7 mouse cellular contexts compared by ENCODE assay signal in genomic region chr11:72411093-72411921, GRCm38 (mm10). TPM values are rescaled to one million over a fixed set of nuclear protein-coding genes. Genes with fewer than 3 reads are reported as not detected.
DNase-seq lines count a peak whose midpoint lies in the region; ATAC-seq and TF ChIP-seq lines count a peak whose summit lies in the region.

Gene Smtnl2 (minus strand): TSS chr11:72411713.

- no peak for TF ChIP-seq EP300 in stomach, postnatal 0 days (optimal IDR thresholded peaks at IDR 0.05)

- no peaks in the 10 kb centered on the region for H3K36me3 ChIP-seq in embryonic facial prominence, embryonic 14.5 days (ENCODE audit: control insufficient read depth, insufficient read depth, low read length)
- H3K36me3 ChIP-seq in heart, embryonic 10.5 days, result no peaks in the 10 kb centered on the region
- H3K36me3 ChIP-seq in liver, embryonic 13.5 days, result no peaks in the 10 kb centered on the region
- no peaks in the 10 kb centered on the region for H3K36me3 ChIP-seq in neural tube, embryonic 11.5 days (ENCODE audit: control insufficient read depth, insufficient read depth, low read length)
- H3K36me3 ChIP-seq in stomach, postnatal 0 days (ENCODE audit: control insufficient read depth, insufficient read depth, low read length), result no peaks in the 10 kb centered on the region

- TF ChIP-seq CTCF in stomach, postnatal 0 days (IDR thresholded peaks at IDR 0.05; ENCODE audit: low read depth), result peak; percentile 67

- peak within 1 kb of the TSS; percentile 73 for H3K9ac ChIP-seq in embryonic facial prominence, embryonic 14.5 days (ENCODE audit: low read depth, low read length)
- H3K9ac ChIP-seq in liver, embryonic 13.5 days, result peak within 1 kb of the TSS; percentile 69
- H3K9ac ChIP-seq in neural tube, embryonic 11.5 days (ENCODE audit: low read length), result peak within 1 kb of the TSS; percentile 58
- peak within 1 kb of the TSS; percentile 64 for H3K9ac ChIP-seq in stomach, postnatal 0 days (ENCODE audit: low read length)

- under 1% methylated on average over 34 of the region's 86 CpGs for WGBS in embryonic facial prominence, embryonic 14.5 days
- under 1% methylated on average over 84 of the region's 86 CpGs for WGBS in heart, embryonic 10.5 days
- WGBS in liver, embryonic 13.5 days (ENCODE audit: insufficient replicate concordance), result under 1% methylated on average over 78 of the region's 86 CpGs
- WGBS in neural tube, embryonic 11.5 days, result under 1% methylated on average over 85 of the region's 86 CpGs
- WGBS in stomach, postnatal 0 days, result under 1% methylated on average over 79 of the region's 86 CpGs

- peak within 1 kb of the TSS; percentile 62 for H3K4me3 ChIP-seq in embryonic facial prominence, embryonic 14.5 days (ENCODE audit: low read depth, low read length)
- H3K4me3 ChIP-seq in heart, embryonic 10.5 days, result peak within 1 kb of the TSS; percentile 96
- H3K4me3 ChIP-seq in liver, embryonic 13.5 days (replicated peaks), result peak within 1 kb of the TSS; percentile 66
- peak within 1 kb of the TSS; percentile 59 for H3K4me3 ChIP-seq in neural tube, embryonic 11.5 days (ENCODE audit: low read depth, low read length)
- peak within 1 kb of the TSS; percentile 60 for H3K4me3 ChIP-seq in stomach, postnatal 0 days (ENCODE audit: low read depth, low read length)

- H3K4me1 ChIP-seq in embryonic facial prominence, embryonic 14.5 days (ENCODE audit: control insufficient read depth, insufficient read depth, low read length), result peaks cover 7% of the 10 kb centered on the region; the same call in 1 of the 2 replicates
- H3K4me1 ChIP-seq in heart, embryonic 10.5 days, result peaks cover 95% of the 10 kb centered on the region
- H3K4me1 ChIP-seq in liver, embryonic 13.5 days (replicated peaks), result peaks cover 69% of the 10 kb centered on the region
- H3K4me1 ChIP-seq in neural tube, embryonic 11.5 days (ENCODE audit: control insufficient read depth, insufficient read depth, low read length), result peaks cover 11% of the 10 kb centered on the region
- H3K4me1 ChIP-seq in stomach, postnatal 0 days (replicated peaks; ENCODE audit: control insufficient read depth, insufficient read depth), result peaks cover 3% of the 10 kb centered on the region

- H3K27me3 ChIP-seq in embryonic facial prominence, embryonic 14.5 days (replicated peaks; ENCODE audit: control insufficient read depth, insufficient read depth, low read length), result 0 out of 2 replicates have a peak, but pooled peaks cover 8% of the 10 kb centered on the region
- no peaks in the 10 kb centered on the region for H3K27me3 ChIP-seq in heart, embryonic 10.5 days (ENCODE audit: insufficient read depth, poor library complexity, severe bottlenecking)
- peaks cover 50% of the 10 kb centered on the region for H3K27me3 ChIP-seq in liver, embryonic 13.5 days
- 0 out of 2 replicates have a peak, but pooled peaks cover 2% of the 10 kb centered on the region for H3K27me3 ChIP-seq in neural tube, embryonic 11.5 days (ENCODE audit: control insufficient read depth, insufficient read depth, low read length)
- no peaks in the 10 kb centered on the region for H3K27me3 ChIP-seq in stomach, postnatal 0 days (ENCODE audit: control insufficient read depth, insufficient read depth, low read length)

- peak; percentile 93 for DNase-seq in adrenal gland, postnatal 14 days
- peak; percentile 91 for DNase-seq in embryonic facial prominence, embryonic 14.5 days (ENCODE audit: low spot score)
- DNase-seq in heart, embryonic 10.5 days (ENCODE audit: low spot score), result peak; percentile 96
- DNase-seq in kidney, adult 9 months, result peak; percentile 92
- DNase-seq in liver, embryonic 13.5 days, result peak; percentile 74
- peak; percentile 82 for DNase-seq in neural tube, embryonic 11.5 days (ENCODE audit: low spot score)
- peak; percentile 93 for DNase-seq in stomach, postnatal 0 days (ENCODE audit: low spot score)

- H3K9me3 ChIP-seq in embryonic facial prominence, embryonic 14.5 days (ENCODE audit: control insufficient read depth, low read length), result no peaks in the 10 kb centered on the region
- H3K9me3 ChIP-seq in heart, embryonic 10.5 days, result no peaks in the 10 kb centered on the region
- no peaks in the 10 kb centered on the region for H3K9me3 ChIP-seq in liver, embryonic 13.5 days (replicated peaks)
- no peaks in the 10 kb centered on the region for H3K9me3 ChIP-seq in neural tube, embryonic 11.5 days (ENCODE audit: control insufficient read depth, low read length)
- no peaks in the 10 kb centered on the region for H3K9me3 ChIP-seq in stomach, postnatal 0 days (ENCODE audit: control insufficient read depth, low read length)

- peak within 1 kb of the TSS; percentile 100 for H3K4me2 ChIP-seq in embryonic facial prominence, embryonic 14.5 days (ENCODE audit: low read depth, low read length)
- peak within 1 kb of the TSS; percentile 95 for H3K4me2 ChIP-seq in liver, embryonic 13.5 days
- peak within 1 kb of the TSS; percentile 99 for H3K4me2 ChIP-seq in neural tube, embryonic 11.5 days (ENCODE audit: low read depth)
- H3K4me2 ChIP-seq in stomach, postnatal 0 days (replicated peaks; ENCODE audit: low read depth), result peak within 1 kb of the TSS; percentile 97

- ATAC-seq in embryonic facial prominence, embryonic 14.5 days (ENCODE audit: low read depth), result peak; percentile 91
- peak; percentile 80 for ATAC-seq in liver, embryonic 13.5 days (ENCODE audit: low read depth)
- ATAC-seq in neural tube, embryonic 11.5 days (ENCODE audit: insufficient read depth, low FRiP score, low TSS enrichment), result peak; percentile 90
- peak; percentile 93 for ATAC-seq in stomach, postnatal 0 days (ENCODE audit: low FRiP score, low TSS enrichment)

- peak within 1 kb of the TSS; percentile 39 for H3K27ac ChIP-seq in embryonic facial prominence, embryonic 14.5 days (replicated peaks; ENCODE audit: low read depth, low read length)
- peak within 1 kb of the TSS; percentile 93 for H3K27ac ChIP-seq in heart, embryonic 10.5 days
- no peak within 1 kb of the TSS for H3K27ac ChIP-seq in liver, embryonic 13.5 days
- H3K27ac ChIP-seq in neural tube, embryonic 11.5 days (ENCODE audit: low read depth, low read length), result no peak within 1 kb of the TSS
- peak within 1 kb of the TSS; percentile 67 for H3K27ac ChIP-seq in stomach, postnatal 0 days (replicated peaks)

RNA-seq across cellular contexts. Expression of gene Smtnl2, which starts in this region (rescaled TPM):
- 4.1 and 5.4 TPM in 2 replicates for total RNA-seq in adrenal gland, postnatal 14 days (2021)
- polyA plus RNA-seq in embryonic facial prominence, embryonic 14.5 days (2014; fragmentation: Nextera tagmentation; extraction: Ambion mirVana), result 24.8 and 26.7 TPM in 2 replicates
- polyA plus RNA-seq in heart, embryonic 10.5 days (2016; fragmentation: Nextera tagmentation; extraction: Ambion mirVana), result 148 and 184 TPM in 2 replicates
- 5.4 and 5.5 TPM in 2 replicates for polyA plus RNA-seq in liver, embryonic 13.5 days (2015; fragmentation: Nextera tagmentation; extraction: Ambion mirVana)
- polyA plus RNA-seq in neural tube, embryonic 11.5 days (2014; fragmentation: Nextera tagmentation; extraction: Ambion mirVana), result 12.6 and 13.2 TPM in 2 replicates
- polyA plus RNA-seq in stomach, postnatal 0 days (2015; fragmentation: Nextera tagmentation; extraction: Ambion mirVana), result 25.8 and 26.9 TPM in 2 replicates

Comparison
In these comparisons a context has a peak if more than half of its experiments do, and no peak if none do; other contexts are left out.
1. H3K27ac ChIP-seq: peak in embryonic facial prominence, embryonic 14.5 days (single experiment), heart, embryonic 10.5 days (single experiment) and stomach, postnatal 0 days (single experiment); none in liver, embryonic 13.5 days (single experiment) and neural tube, embryonic 11.5 days (single experiment).
2. Peak in every context shown above with its lines, with median percentiles within 50 percentile points of each other: DNase-seq, ATAC-seq, H3K4me2 ChIP-seq, H3K4me3 ChIP-seq and H3K9ac ChIP-seq.